Mouse (Mus musculus): Measurements from ENCODE around the gene Lrrc38.

DNA sequence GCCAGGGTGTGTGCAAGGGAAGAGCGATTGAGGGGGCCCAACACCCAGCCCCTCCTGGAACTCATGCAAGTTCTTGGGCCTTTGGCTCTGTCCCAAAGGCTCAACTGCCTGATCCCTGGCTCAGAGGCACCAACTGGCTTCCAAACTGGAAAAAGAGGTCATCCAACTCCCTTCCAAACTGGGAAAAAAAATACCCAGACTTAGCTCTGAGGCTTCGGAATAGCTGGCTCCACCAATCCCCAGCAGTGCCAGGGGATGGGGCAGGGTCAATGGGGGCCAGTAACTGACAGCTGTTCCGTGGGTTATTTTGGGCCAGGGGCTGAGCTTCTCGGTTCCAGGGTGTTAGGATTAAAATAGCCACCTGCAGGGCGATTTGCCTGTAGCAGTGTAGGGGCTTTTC, 879 bp upstream of the Lrrc38 start:
- TF ChIP-seq CTCF (IDR thresholded peaks at IDR 0.05; ENCODE audit: low read depth) (no peak), EP300 (IDR thresholded peaks at IDR 0.05; ENCODE audit: low read depth) (no peak)
